Mouse (Mus musculus): ENCODE results near the gene Cyb5b. TPM values are rescaled to one million over a fixed set of nuclear protein-coding genes. Genes with fewer than 3 reads are reported as not detected.

Cyb5b gene
- polyA plus RNA-seq, 1 experiment from 2014 or later = 157 TPM

DNA sequence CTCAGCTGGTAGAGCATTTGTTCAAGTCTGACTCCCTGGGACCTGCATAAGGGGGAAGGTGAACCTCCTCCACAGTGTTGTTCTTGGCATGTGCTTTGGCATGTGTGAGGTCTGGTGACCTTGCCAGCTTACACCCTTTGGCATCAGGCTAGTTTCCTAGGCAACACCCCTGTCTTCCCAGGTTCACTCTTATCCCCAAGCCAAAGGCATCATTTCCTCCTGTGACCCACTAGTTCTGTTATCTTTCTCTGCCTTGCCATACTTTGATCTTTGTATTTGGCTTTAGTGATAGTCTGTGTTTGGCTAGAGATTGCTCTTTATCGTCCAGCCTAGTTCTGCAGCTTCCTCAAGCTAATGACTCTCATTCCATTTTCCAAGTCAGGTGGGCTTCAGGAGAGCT lies 7.4 kb downstream of the Cyb5b start:
- no peaks in the 10 kb centered on the region for H3K27me3 ChIP-seq
- no peak overlapping the region for H3K4me2 ChIP-seq
- no peak overlapping the region for H3K27ac ChIP-seq
- no peaks in the 10 kb centered on the region for H3K4me1 ChIP-seq
- ATAC-seq (ENCODE audit: low FRiP score) = no peak
- WGBS = 81% methylated on average over 1 of the region's 1 CpGs
- H3K4me3 ChIP-seq (replicated peaks) = no peak overlapping the region
- H3K9ac ChIP-seq = no peak overlapping the region
- peaks cover 45% of the 10 kb centered on the region for H3K36me3 ChIP-seq (replicated peaks)
- H3K9me3 ChIP-seq = no peaks in the 10 kb centered on the region

DNA sequence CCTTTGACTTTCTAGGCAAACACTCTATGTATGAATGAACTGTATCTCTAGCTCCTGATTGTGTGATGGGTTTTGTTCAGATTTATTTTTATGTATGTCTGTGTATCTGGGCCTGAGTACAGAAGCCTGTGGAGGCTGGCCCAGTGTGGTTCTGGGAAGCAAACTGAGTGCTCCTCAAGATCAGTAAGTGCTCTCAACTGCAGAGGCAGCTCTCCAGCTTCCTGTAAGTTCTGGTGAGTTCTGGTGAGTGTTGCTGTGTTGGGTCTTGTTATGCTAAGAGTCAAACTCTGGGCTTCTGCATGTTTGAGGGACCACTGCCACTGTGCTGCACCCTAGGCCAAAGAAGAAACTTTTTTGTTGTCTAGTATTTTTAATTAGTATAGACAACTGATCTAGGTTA lies 8.4 kb downstream of the Cyb5b start:
- ATAC-seq (ENCODE audit: low FRiP score) = no peak
- peaks cover 47% of the 10 kb centered on the region for H3K36me3 ChIP-seq (replicated peaks)
- H3K4me3 ChIP-seq (replicated peaks) = no peak overlapping the region
- H3K27me3 ChIP-seq = no peaks in the 10 kb centered on the region
- no peaks in the 10 kb centered on the region for H3K9me3 ChIP-seq
- H3K4me1 ChIP-seq = no peaks in the 10 kb centered on the region
- no peak overlapping the region for H3K4me2 ChIP-seq
- H3K9ac ChIP-seq = no peak overlapping the region
- H3K27ac ChIP-seq = no peak overlapping the region

DNA sequence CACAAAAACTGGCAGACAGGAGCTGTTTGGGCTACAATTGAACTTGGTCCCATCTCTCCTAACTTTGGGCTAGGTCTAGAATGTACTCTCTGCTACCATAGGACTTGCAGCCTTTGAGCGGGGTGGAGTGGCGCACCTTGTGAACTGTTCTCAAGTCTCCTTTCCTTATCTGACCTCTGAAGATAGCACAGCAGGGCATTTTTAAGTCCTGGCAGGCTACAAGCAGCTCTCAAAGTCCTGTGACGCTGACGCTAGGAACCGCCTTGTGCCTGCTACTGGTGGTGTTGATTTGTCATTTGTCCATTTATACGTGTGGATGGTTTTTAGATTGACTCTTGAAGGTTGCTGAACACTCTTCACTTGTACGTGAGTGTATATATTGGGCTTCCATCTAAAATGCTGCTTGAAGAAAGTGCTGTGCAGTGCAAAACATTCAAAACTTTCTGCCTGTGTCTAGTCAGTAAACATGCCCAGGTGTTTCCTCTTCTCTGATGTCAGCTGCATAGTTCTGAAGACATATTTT lies 13.9 kb downstream of the Cyb5b start:
- Histone ChIP-seq H3K9me3 (no peaks in the 10 kb centered on the region), H3K4me1 (no peaks in the 10 kb centered on the region), H3K36me3 (replicated peaks) (peaks cover 56% of the 10 kb centered on the region), H3K4me3 (replicated peaks) (no peak overlapping the region), H3K27me3 (no peaks in the 10 kb centered on the region), H3K9ac (no peak overlapping the region), H3K4me2 (no peak overlapping the region), H3K27ac (no peak overlapping the region)
- no peak for ATAC-seq (ENCODE audit: low FRiP score)
- 93% methylated on average over 7 of the region's 7 CpGs for WGBS

DNA sequence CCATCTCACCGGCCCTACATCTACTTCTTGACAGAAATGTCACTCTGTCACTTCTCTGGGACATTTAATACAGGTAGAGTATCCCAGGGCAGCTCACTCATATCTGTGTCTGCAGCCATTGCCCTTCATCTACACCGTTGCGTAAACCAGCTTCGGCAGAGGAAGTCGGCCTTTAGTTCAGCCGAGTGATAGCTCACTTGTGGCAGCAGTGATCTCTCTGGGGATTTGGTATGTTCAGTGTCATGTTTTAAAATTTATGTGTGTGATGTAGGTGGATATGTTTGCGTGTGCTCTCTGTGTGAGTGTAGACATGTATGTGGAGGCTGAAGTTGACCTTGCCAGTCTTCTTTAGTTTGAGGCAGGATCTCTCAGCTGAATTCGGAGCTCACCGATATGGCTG lies 15.3 kb downstream of the Cyb5b start:
- WGBS = 97% methylated on average over 9 of the region's 9 CpGs

DNA sequence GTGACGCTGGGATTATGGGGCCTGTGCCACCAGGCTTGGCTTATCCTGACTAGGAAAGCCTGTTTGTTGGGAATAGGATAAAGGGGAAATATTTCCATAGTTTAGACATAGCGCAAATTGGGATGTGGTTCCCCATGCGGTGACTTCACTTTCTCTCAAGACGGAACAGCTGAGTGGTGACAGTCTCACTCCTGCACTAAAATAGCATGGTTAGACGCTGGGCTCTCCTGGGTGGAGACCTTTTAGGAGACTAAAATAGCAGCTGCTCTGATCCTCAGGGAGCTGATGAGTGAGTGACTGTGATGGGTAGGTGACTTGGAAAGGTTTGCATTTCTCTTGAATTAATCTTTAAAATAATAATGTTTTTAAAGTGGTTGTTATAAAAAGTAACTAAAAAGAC lies 17.4 kb downstream of the Cyb5b start:
- Histone ChIP-seq H3K36me3 (replicated peaks) (peaks cover 80% of the 10 kb centered on the region), H3K9me3 (no peaks in the 10 kb centered on the region), H3K9ac (no peak overlapping the region), H3K4me1 (no peaks in the 10 kb centered on the region), H3K4me2 (no peak overlapping the region), H3K4me3 (replicated peaks) (no peak overlapping the region), H3K27me3 (no peaks in the 10 kb centered on the region), H3K27ac (no peak overlapping the region)
- WGBS = 94% methylated on average over 5 of the region's 5 CpGs
- no peak for ATAC-seq (ENCODE audit: low FRiP score)

More for the DNA sequence above, 15.3 kb downstream of the Cyb5b start:
- Histone ChIP-seq H3K27me3 (no peaks in the 10 kb centered on the region), H3K9me3 (no peaks in the 10 kb centered on the region), H3K9ac (no peak overlapping the region), H3K36me3 (replicated peaks) (peaks cover 70% of the 10 kb centered on the region), H3K4me3 (replicated peaks) (no peak overlapping the region), H3K4me1 (no peaks in the 10 kb centered on the region), H3K4me2 (no peak overlapping the region), H3K27ac (no peak overlapping the region)
- ATAC-seq (ENCODE audit: low FRiP score) = no peak

DNA sequence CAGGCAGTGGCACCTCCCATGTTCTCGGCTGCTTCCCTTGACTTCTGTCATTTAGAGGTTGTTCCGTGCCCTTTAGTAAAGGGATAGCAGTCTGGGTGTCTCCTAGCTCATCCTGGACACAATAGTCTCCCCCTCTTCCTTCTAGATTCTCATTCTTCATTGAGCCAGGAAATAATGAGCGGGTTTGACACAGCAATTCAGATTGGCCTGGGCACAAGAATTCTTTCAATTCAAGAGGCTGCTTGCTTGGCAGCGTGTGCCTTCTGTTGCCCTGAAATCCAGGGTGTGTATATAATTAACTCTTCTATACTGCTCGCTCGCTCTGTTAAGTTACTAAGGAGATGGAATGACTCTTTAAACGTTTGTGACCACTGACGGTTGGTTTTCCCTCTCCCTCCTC lies 21.7 kb downstream of the Cyb5b start:
- Histone ChIP-seq H3K4me3 (replicated peaks) (no peak overlapping the region), H3K9ac (no peak overlapping the region), H3K27me3 (no peaks in the 10 kb centered on the region), H3K4me1 (no peaks in the 10 kb centered on the region), H3K4me2 (no peak overlapping the region), H3K9me3 (no peaks in the 10 kb centered on the region), H3K27ac (no peak overlapping the region), H3K36me3 (replicated peaks) (peaks cover 83% of the 10 kb centered on the region)
- 75% methylated on average over 8 of the region's 8 CpGs for WGBS
- ATAC-seq (ENCODE audit: low FRiP score) = no peak

DNA sequence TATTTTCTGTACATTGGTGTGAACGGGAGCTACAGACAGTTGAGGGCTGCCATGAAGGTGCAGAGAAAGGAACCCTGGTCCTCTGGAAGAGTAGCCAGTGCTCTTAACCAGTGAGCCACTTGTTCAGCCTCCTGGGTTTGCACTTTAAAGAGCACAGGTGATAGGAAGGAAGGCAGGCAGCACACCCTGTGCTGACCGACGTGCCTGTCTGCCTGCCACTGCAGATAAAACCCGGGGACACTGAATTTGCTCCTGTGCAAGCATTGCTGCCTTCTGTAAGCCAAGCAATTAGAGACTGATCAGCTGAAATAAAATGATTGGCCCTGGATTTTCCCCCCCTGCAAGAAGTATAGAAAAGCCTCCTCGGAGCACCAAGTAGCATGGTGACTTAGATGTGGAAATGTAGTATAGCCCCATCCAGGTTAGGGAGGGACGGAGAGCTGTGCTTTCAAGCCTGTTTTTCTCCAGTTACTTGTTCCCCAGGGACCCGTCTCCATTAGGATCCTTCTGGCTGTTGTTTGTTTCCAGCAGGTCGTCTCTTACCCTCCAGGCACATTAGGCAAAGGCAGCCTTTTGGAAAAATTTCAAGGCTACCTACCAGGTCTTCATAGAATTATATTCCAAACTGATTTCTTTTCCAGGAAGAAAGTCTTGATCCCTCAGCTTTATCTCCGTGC lies 22.7 kb downstream of the Cyb5b start:
- H3K9me3 ChIP-seq = peaks cover under 1% of the 10 kb centered on the region; the same call in 1 of the 2 replicates
- H3K4me2 ChIP-seq = no peak overlapping the region
- H3K36me3 ChIP-seq (replicated peaks) = peaks cover 86% of the 10 kb centered on the region
- H3K27ac ChIP-seq = no peak overlapping the region
- no peaks in the 10 kb centered on the region for H3K4me1 ChIP-seq
- no peak for ATAC-seq (ENCODE audit: low FRiP score)
- no peak overlapping the region for H3K9ac ChIP-seq
- no peak overlapping the region for H3K4me3 ChIP-seq (replicated peaks)
- H3K27me3 ChIP-seq = no peaks in the 10 kb centered on the region
- 84% methylated on average over 9 of the region's 9 CpGs for WGBS

DNA sequence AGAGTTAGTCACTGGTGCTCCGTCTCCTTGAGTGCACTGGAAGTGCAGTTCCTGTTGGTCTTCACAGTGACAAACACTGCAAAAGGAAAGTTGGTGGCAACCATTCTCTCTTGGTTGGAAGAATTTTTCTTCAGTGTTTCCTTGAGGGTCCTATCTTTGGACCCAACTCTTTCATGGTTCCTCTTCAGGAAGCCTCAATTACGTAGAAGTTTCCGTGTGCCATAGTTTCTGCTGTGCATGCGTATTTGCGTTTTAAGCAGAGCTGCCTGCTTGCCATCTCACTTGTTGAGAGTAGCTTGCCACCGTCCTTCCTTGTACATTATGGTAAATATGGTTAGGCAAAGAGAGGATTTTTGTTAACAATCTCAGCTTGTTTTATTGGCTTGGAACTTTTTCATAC lies 30.7 kb downstream of the Cyb5b start:
- peaks cover 6% of the 10 kb centered on the region; the same call in 1 of the 2 replicates for H3K9me3 ChIP-seq
- 97% methylated on average over 6 of the region's 6 CpGs for whole genome bisulfite sequencing
- no peaks in the 10 kb centered on the region for H3K27me3 ChIP-seq
- peaks cover 90% of the 10 kb centered on the region for H3K36me3 ChIP-seq (replicated peaks)
- no peak for ATAC-seq (ENCODE audit: low FRiP score)
- no peak overlapping the region for H3K4me3 ChIP-seq (replicated peaks)
- no peak overlapping the region for H3K9ac ChIP-seq
- no peak overlapping the region for H3K27ac ChIP-seq
- no peaks in the 10 kb centered on the region for H3K4me1 ChIP-seq
- no peak overlapping the region for H3K4me2 ChIP-seq

DNA sequence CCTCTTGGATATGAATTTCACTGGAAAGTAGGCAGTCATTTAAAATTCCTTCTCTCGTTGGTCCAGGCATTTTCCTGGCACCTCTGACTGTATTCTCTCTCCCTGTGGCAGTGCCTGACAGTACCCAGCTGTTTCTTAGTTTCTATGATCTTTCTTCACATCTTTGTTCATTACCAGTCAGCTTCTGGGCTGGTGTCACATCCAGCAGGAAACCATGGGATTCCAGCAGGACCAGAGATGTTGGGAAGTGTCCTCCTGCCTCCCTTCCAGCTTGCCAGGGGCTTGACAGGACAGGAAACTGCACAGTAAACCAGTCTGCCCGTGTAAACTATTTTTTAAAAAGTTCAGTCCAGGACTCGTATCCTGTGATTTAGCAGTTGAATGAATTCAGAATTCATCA lies 34.6 kb downstream of the Cyb5b start:
- Histone ChIP-seq H3K9me3 (no peaks in the 10 kb centered on the region), H3K27me3 (no peaks in the 10 kb centered on the region), H3K4me1 (no peaks in the 10 kb centered on the region), H3K9ac (no peak overlapping the region), H3K4me2 (no peak overlapping the region), H3K4me3 (replicated peaks) (no peak overlapping the region), H3K36me3 (replicated peaks) (peaks cover 66% of the 10 kb centered on the region), H3K27ac (no peak overlapping the region)
- 79% methylated on average over 3 of the region's 3 CpGs for WGBS
- no peak for ATAC-seq (ENCODE audit: low FRiP score)

DNA sequence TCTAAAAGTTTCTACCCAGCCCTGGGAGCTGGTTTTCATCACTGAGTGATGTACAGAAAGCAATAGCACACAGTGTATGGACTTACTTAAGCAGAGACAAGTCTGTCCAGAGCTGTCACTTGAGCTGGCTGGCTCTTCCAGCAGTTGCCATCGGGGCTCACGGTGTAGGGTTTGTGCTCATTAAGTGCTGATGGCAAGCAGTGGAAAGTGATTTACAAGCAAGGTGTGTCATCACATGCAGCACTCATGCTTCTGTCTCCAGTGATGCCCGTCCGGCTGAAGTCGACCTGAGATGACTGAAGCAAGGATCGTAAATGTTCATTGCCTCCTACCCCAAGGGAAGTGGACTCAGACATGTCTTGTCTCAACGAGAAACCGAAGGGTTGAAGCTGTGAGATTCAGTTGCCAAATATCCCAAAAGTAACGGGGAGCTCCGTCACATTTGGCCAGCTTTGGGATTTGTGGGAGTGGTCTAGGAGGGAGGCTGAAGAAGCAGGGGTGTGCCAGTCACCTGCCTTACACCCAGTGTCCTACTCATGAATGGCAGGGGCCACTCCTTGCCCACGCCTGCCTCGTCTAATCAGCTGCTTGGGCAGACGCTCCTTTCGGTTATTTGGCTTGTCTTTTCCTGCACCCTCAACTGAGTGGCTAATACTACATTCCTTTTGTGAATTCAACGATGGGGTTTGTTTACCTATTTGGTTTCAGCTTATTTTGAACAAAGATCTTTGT lies 36.4 kb downstream of the Cyb5b start:
- no peaks in the 10 kb centered on the region for H3K4me1 ChIP-seq
- no peaks in the 10 kb centered on the region for H3K9me3 ChIP-seq
- no peak overlapping the region for H3K4me3 ChIP-seq (replicated peaks)
- H3K9ac ChIP-seq = no peak overlapping the region
- H3K36me3 ChIP-seq (replicated peaks) = peaks cover 50% of the 10 kb centered on the region
- H3K27me3 ChIP-seq = no peaks in the 10 kb centered on the region
- no peak overlapping the region for H3K4me2 ChIP-seq
- no peak overlapping the region for H3K27ac ChIP-seq
- 82% methylated on average over 15 of the region's 15 CpGs for WGBS
- no peak for ATAC-seq (ENCODE audit: low FRiP score)

DNA sequence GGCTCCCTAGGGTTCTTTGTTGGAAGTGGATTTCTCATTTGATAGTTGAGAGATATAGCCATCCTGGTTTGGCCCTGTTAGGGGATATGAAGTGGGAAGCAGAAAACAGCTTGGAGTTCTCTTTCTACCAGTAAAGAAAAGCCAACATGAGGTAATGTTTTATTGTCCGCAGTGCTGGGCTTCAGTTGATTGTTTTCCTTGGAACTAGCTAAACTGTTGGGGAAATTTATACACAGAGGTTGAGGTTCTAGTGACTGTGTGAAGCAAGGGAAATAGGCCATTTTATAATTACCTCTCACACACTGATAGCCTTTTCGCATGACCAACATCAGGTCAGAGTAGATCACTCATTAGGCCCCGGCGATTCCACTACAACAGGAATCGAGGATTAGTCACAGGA lies 37.2 kb downstream of the Cyb5b start:
- no peak for ATAC-seq (ENCODE audit: low FRiP score)
- H3K9me3 ChIP-seq = no peaks in the 10 kb centered on the region
- peaks cover 43% of the 10 kb centered on the region for H3K36me3 ChIP-seq (replicated peaks)
- no peak overlapping the region for H3K4me2 ChIP-seq
- whole genome bisulfite sequencing = 77% methylated on average over 5 of the region's 5 CpGs
- H3K4me1 ChIP-seq = no peaks in the 10 kb centered on the region
- no peak overlapping the region for H3K27ac ChIP-seq
- no peak overlapping the region for H3K4me3 ChIP-seq (replicated peaks)
- H3K27me3 ChIP-seq = no peaks in the 10 kb centered on the region
- H3K9ac ChIP-seq = no peak overlapping the region

DNA sequence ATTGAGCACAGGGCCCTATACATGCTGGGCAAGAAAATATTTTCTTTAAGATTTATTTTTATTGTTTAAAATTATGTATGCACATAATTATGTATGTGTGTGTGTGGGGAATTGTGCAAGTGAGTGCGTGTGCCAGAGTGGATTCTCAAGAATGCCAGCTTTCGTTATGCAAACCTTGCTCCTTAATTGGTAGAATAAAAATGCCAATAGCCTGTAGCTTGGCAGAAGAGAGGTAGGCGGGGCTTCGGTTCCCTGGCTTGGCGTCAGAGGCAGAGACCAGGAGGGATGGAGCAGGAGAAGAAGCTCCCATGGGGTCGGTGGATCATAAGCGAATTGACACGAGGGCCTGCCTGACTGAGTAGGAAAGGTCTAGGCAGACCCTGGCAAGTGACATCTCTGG lies 42.2 kb downstream of the Cyb5b start:
- ATAC-seq (ENCODE audit: low FRiP score) = no peak
- no peak overlapping the region for H3K4me3 ChIP-seq (replicated peaks)
- WGBS = 68% methylated on average over 8 of the region's 8 CpGs

DNA sequence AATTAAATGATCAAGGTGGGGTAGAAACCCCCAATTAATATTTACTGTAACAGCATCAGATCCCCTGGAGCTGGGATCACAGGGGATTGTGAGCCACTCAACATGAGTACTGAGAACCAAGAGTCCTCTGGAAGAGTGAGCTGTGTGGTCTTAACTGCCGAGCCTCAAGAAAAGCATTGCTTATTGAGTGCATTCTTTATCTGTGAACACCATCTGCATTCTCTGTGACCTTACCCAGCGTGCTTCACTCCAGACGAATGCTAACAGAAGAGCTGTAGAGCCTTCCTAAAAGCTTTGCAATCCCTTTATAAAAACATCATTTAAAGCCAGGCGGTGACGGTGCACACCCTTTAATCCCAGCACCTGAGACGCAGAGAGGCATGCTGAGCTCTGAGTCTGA lies 42.9 kb downstream of the Cyb5b start:
- Histone ChIP-seq H3K4me3 (replicated peaks) (no peak overlapping the region), H3K4me2 (no peak overlapping the region), H3K27ac (no peak overlapping the region), H3K4me1 (no peaks in the 10 kb centered on the region), H3K27me3 (no peaks in the 10 kb centered on the region), H3K9me3 (no peaks in the 10 kb centered on the region), H3K9ac (no peak overlapping the region), H3K36me3 (replicated peaks) (no peaks in the 10 kb centered on the region)
- no peak for ATAC-seq (ENCODE audit: low FRiP score)
- WGBS = 71% methylated on average over 6 of the region's 6 CpGs

More for the DNA sequence above, 42.2 kb downstream of the Cyb5b start:
- Histone ChIP-seq H3K4me2 (no peak overlapping the region), H3K36me3 (replicated peaks) (no peaks in the 10 kb centered on the region), H3K4me1 (no peaks in the 10 kb centered on the region), H3K27ac (no peak overlapping the region), H3K9me3 (no peaks in the 10 kb centered on the region), H3K9ac (no peak overlapping the region), H3K27me3 (no peaks in the 10 kb centered on the region)
